Mouse (Mus musculus): Measurements from ENCODE around the gene Bicra. TPM values are rescaled to one million over a fixed set of nuclear protein-coding genes. Genes with fewer than 3 reads are reported as not detected.

Bicra gene
- total RNA-seq, 2 experiments from 2014 or later: 13.4 to 14.1 TPM

GRCm38 (mm10) chr7:15956143-15956542 lies 91.6 kb downstream of the Bicra start:
- intact Hi-C loops (cut with DNase I): no loop called here

GRCm38 (mm10) chr7:15955509-15955908 lies 92.2 kb downstream of the Bicra start:
- DNase-seq (ENCODE audit: extremely low spot score in 1 of 2, low spot score in 2 of 2): no peak
- intact Hi-C loops (cut with DNase I): no loop called here

More at GRCm38 (mm10) chr7:15956143-15956542, 91.6 kb downstream of the Bicra start:
- DNase-seq (ENCODE audit: extremely low spot score in 1 of 2, low spot score in 2 of 2): no peak

- intact Hi-C loops (cut with DNase I): no loop called here
- peak in 1 of 2 experiments; percentile 61 for DNase-seq (ENCODE audit: extremely low spot score in 1 of 2, low spot score in 2 of 2)
Observed at GRCm38 (mm10) chr7:15954978-15955443, 92.7 kb downstream of the Bicra start.

GRCm38 (mm10) chr7:15954436-15954835 lies 93.3 kb downstream of the Bicra start:
- DNase-seq (ENCODE audit: extremely low spot score in 1 of 2, low spot score in 2 of 2): no peak
- intact Hi-C loops (cut with DNase I): no loop called here

GRCm38 (mm10) chr7:15953307-15954074 lies 94.2 kb downstream of the Bicra start:
- intact Hi-C loops (cut with DNase I): no loop called here
- DNase-seq (ENCODE audit: extremely low spot score in 1 of 2, low spot score in 2 of 2): no peak

GRCm38 (mm10) chr7:15952416-15952815 lies 95.3 kb downstream of the Bicra start:
- intact Hi-C loops (cut with DNase I): no loop called here
- DNase-seq (ENCODE audit: extremely low spot score in 1 of 2, low spot score in 2 of 2): no peak

GRCm38 (mm10) chr7:15950008-15950407 lies 97.7 kb downstream of the Bicra start:
- intact Hi-C loops (cut with DNase I): no loop called here
- no peak for DNase-seq (ENCODE audit: extremely low spot score in 1 of 2, low spot score in 2 of 2)

- intact Hi-C loops (cut with DNase I): no loop called here
- DNase-seq (ENCODE audit: extremely low spot score in 1 of 2, low spot score in 2 of 2): no peak
Observed at GRCm38 (mm10) chr7:15949216-15949790, 98.4 kb downstream of the Bicra start.

GRCm38 (mm10) chr7:15948381-15948941 lies 99.3 kb downstream of the Bicra start:
- intact Hi-C loops (cut with DNase I): no loop called here
- peak in 1 of 2 experiments; percentile 89 for DNase-seq (ENCODE audit: extremely low spot score in 1 of 2, low spot score in 2 of 2)

- intact Hi-C loops (cut with DNase I): no loop called here
- DNase-seq (ENCODE audit: extremely low spot score in 1 of 2, low spot score in 2 of 2): no peak
Observed at GRCm38 (mm10) chr7:15947653-15948260, 100.0 kb downstream of the Bicra start.

GRCm38 (mm10) chr7:15945721-15946536 lies 101.8 kb downstream of the Bicra start, which contains the start of gene Nop53:
TSS of gene Nop53 (minus strand) at chr7:15946074.
- intact Hi-C loops (cut with DNase I): no loop called here
- peak; percentile 92 to 94 for DNase-seq (ENCODE audit: extremely low spot score in 1 of 2, low spot score in 2 of 2)

- no peak for DNase-seq (ENCODE audit: extremely low spot score in 1 of 2, low spot score in 2 of 2)
- intact Hi-C loops (cut with DNase I): no loop called here
Observed at GRCm38 (mm10) chr7:15945211-15945610, 102.5 kb downstream of the Bicra start.

- DNase-seq (ENCODE audit: extremely low spot score in 1 of 2, low spot score in 2 of 2): no peak
- intact Hi-C loops (cut with DNase I): no loop called here
Observed at GRCm38 (mm10) chr7:15944311-15944710, 103.4 kb downstream of the Bicra start.

- no peak for DNase-seq (ENCODE audit: extremely low spot score in 1 of 2, low spot score in 2 of 2)
- intact Hi-C loops (cut with DNase I): no loop called here
Observed at GRCm38 (mm10) chr7:15938621-15939020, 109.1 kb downstream of the Bicra start.

- intact Hi-C loops (cut with DNase I): no loop called here
- no peak for DNase-seq (ENCODE audit: extremely low spot score in 1 of 2, low spot score in 2 of 2)
Observed at GRCm38 (mm10) chr7:15937491-15937890, 110.2 kb downstream of the Bicra start.

- intact Hi-C loops (cut with DNase I): no loop called here
- no peak for DNase-seq (ENCODE audit: extremely low spot score in 1 of 2, low spot score in 2 of 2)
Observed at GRCm38 (mm10) chr7:15933437-15934359, 114.0 kb downstream of the Bicra start.

- intact Hi-C loops (cut with DNase I): no loop called here
- DNase-seq (ENCODE audit: extremely low spot score in 1 of 2, low spot score in 2 of 2): no peak
Observed at GRCm38 (mm10) chr7:15931635-15932034, 116.1 kb downstream of the Bicra start.

GRCm38 (mm10) chr7:15930543-15930942 lies 117.2 kb downstream of the Bicra start:
- intact Hi-C loops (cut with DNase I): no loop called here
- no peak for DNase-seq (ENCODE audit: extremely low spot score in 1 of 2, low spot score in 2 of 2)
